Mouse (Mus musculus) testis, adult 2 months (tissue): ENCODE results near the gene Elp1. TPM values are rescaled to one million over a fixed set of nuclear protein-coding genes. Genes with fewer than 3 reads are reported as not detected.

Source experiments
- H3K27ac ChIP-seq: fragments of 200-500 bp; 2 replicates; pipeline ENCODE4 v1.5.1; 2012; ENCODE audit warnings: low read depth, low read length; ENCODE audit not compliant: control insufficient read depth, insufficient read depth
- H3K27me3 ChIP-seq: fragments of 200-500 bp; 2 replicates; pipeline ENCODE4 v1.6.1; 2012; ENCODE audit warnings: mild to moderate bottlenecking, low read length, moderate library complexity; ENCODE audit not compliant: control insufficient read depth, insufficient read depth
- H3K36me3 ChIP-seq: fragments of 200-500 bp; 2 replicates; pipeline ENCODE4 v1.6.1; 2012; ENCODE audit warnings: mild to moderate bottlenecking, low read length; ENCODE audit not compliant: control insufficient read depth, insufficient read depth
- H3K4me1 ChIP-seq: fragments of 200-500 bp; 2 replicates; pipeline ENCODE4 v1.6.1; 2012; ENCODE audit warnings: low read length; ENCODE audit not compliant: control insufficient read depth, insufficient read depth
- H3K4me3 ChIP-seq: fragments of 200-500 bp; 2 replicates; pipeline ENCODE4 v1.5.1; 2012; ENCODE audit warnings: low read depth, mild to moderate bottlenecking, low read length, moderate library complexity, mixed read lengths; ENCODE audit not compliant: control insufficient read depth
- CTCF ChIP-seq: fragments of 200-500 bp; IDR thresholded peaks from 2 replicates; pipeline ENCODE4 v1.5.1; 2012; ENCODE audit warnings: low read depth, mild to moderate bottlenecking, inconsistent platforms, low read length, moderate library complexity; ENCODE audit not compliant: control insufficient read depth, insufficient read depth, insufficient replicate concordance
- POLR2A ChIP-seq: fragments of 200-500 bp; IDR thresholded peaks from 2 replicates; pipeline ENCODE4 v1.6.1; 2012; ENCODE audit warnings: low read depth, mild to moderate bottlenecking, inconsistent platforms, low read length, moderate library complexity; ENCODE audit not compliant: control insufficient read depth
- polyA plus RNA-seq: library from polyadenylated mRNA; depleted of rRNA; stranded (reverse); fragments of >200 nt; gene quantifications from 2 replicates; pipeline ENCODE4 v1.2.3, GENCODE M21; 2012

Elp1 gene
- polyA plus RNA-seq, 1 experiment, result 7.7 TPM

DNA sequence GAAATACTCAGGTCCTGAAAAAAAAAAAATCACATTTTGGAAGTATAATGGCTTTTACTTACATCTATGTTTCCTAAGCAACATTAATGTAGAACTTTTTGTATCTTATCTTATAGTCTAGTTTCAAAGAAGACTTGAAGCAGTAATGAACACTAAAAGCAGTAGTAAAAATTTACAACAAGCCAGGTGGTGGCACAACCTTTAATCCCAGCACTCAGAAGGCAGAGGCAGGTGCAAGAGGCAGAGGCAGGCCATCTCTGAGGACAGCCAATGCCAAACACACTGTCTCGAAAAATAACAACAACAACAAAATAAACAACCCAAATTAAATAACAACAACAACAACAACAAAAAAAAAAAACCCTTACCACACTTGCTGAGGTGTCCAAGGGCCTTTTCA is 31.1 kb downstream of the Elp1 start:
- no peaks in the 10 kb centered on the region for H3K4me1 ChIP-seq
- H3K36me3 ChIP-seq, result peaks cover 3% of the 10 kb centered on the region
- H3K27ac ChIP-seq, result no peak overlapping the region
- TF ChIP-seq CTCF, result no peak
- TF ChIP-seq POLR2A, result no peak
- no peak overlapping the region for H3K4me3 ChIP-seq
- no peaks in the 10 kb centered on the region for H3K27me3 ChIP-seq

DNA sequence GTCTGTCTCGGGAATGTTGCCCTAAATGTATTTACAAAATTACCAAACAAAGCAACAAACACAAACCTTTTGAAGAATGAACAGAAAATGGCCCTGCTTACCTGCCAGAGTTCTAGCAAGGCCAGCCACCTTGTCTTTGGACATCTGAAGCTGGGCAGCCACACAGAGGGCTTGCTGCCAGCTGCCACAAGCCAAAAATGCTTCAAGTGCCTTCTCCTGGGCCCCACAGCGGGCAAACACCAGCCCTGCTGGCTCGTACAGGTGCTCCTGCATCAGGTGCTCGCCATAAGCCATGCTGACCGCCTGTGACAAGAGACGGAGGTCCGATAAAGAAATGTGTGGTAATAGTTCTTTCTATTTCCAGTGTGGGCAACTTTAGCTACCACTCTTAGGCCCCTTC is 33.2 kb downstream of the Elp1 start:
- TF ChIP-seq POLR2A (no peak), CTCF (no peak)
- Histone ChIP-seq H3K36me3 (peaks cover 3% of the 10 kb centered on the region; the same call in 1 of the 2 replicates), H3K4me1 (no peaks in the 10 kb centered on the region), H3K27ac (no peak overlapping the region), H3K27me3 (no peaks in the 10 kb centered on the region), H3K4me3 (no peak overlapping the region)

DNA sequence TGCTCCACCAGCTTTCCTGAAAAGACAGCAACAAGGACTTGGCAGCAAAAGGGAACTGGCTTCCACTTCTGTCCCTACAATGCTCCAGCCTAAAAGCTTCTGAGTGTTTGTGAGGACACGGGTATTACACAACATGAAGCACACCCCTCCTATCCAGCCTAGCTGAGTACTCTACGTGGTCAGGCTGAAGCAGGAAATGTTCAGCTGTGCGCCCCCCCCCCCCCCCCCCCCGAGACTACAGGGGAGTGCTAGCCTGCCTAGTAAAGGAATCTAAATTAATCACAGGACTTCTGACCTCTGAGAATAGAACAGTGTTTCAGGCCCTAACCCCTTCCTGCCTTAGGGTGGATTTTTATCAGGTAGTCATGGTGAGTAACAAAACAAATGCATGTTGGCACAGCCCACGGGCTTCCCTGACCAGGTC is 34.3 kb downstream of the Elp1 start:
- Histone ChIP-seq H3K27me3 (no peaks in the 10 kb centered on the region), H3K4me3 (no peak overlapping the region), H3K27ac (no peak overlapping the region), H3K36me3 (peaks cover 3% of the 10 kb centered on the region; the same call in 1 of the 2 replicates), H3K4me1 (no peaks in the 10 kb centered on the region)
- TF ChIP-seq CTCF, result no peak
- no peak for TF ChIP-seq POLR2A

DNA sequence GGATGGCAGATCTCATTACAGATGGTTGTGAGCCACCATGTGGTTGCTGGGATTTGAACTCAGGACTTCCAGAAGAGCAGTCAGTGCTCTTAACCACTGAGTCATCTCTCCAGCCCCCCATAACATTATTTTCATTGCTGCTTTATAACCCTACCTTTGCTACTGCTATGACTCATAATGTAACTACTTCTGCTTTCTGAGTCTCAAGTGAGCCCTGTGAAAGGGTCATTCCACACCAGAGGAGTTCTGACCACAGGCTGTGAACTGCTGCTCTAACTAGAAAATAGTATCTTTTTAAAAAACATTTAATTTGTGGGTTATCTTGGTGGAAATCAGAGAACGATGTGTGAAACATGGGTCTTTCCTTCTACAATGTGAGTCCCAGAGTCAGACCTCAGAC is 44.4 kb downstream of the Elp1 start:
- Histone ChIP-seq H3K4me3 (no peak overlapping the region), H3K27ac (no peak overlapping the region), H3K36me3 (peaks cover 3% of the 10 kb centered on the region; the same call in 1 of the 2 replicates), H3K27me3 (no peaks in the 10 kb centered on the region), H3K4me1 (no peaks in the 10 kb centered on the region)
- TF ChIP-seq POLR2A (no peak), CTCF (no peak)

DNA sequence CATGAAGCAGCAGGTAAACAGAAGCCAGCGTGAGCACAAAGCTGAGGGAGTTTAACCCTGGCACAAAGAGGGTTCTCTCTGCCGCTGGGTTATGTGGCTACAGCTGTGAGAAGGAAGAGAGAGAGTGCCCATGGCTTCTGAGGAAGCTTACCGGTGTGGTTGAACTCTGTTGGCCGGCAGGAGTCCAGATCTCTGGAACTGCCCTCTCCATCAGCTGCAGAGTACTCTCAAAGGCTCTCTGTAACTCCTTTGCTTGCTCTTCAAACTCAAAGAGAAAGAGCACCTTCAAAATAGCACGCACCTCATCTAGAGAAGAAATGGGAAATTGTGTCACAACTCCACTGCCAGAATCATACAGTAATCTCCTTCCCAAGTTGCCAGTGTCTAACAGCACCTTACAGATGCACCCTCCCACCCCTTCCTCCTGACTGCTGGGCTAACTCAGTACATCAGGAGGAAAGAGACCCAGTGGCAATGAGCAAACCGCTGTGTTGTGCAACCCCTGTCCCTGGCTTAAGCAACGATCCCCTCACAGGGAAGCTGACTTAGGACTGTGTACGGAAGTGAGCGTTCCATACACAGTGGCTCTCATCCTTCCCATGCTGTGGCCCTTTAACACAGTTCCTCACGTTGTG is 45.0 kb downstream of the Elp1 start:
- H3K27ac ChIP-seq, result no peak overlapping the region
- no peak overlapping the region for H3K4me3 ChIP-seq
- no peaks in the 10 kb centered on the region for H3K4me1 ChIP-seq
- TF ChIP-seq POLR2A, result no peak
- TF ChIP-seq CTCF, result no peak
- H3K36me3 ChIP-seq, result peaks cover 3% of the 10 kb centered on the region; the same call in 1 of the 2 replicates
- no peaks in the 10 kb centered on the region for H3K27me3 ChIP-seq

DNA sequence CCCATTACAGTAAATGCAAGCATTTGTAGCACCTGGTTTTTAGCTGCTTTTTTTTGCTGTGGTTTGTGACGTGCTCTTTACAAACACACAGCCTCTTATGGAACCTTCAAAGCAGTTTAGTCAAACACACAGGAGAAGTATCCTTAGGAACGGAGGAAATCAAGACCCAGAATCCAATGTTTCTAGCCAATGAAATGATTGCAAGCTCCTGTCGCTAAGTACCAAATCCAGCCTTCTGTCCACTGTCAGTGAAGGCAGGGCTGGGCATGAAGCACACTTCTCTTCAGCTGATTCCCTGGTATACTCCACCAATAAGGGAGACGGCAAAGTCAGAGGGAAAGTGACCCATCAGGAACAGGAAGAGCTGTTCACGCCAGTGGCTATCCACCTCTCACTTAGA is 46.1 kb downstream of the Elp1 start:
- Histone ChIP-seq H3K27ac (no peak overlapping the region), H3K4me1 (no peaks in the 10 kb centered on the region), H3K27me3 (no peaks in the 10 kb centered on the region), H3K36me3 (peaks cover 3% of the 10 kb centered on the region; the same call in 1 of the 2 replicates), H3K4me3 (no peak overlapping the region)
- TF ChIP-seq CTCF (no peak), POLR2A (no peak)

DNA sequence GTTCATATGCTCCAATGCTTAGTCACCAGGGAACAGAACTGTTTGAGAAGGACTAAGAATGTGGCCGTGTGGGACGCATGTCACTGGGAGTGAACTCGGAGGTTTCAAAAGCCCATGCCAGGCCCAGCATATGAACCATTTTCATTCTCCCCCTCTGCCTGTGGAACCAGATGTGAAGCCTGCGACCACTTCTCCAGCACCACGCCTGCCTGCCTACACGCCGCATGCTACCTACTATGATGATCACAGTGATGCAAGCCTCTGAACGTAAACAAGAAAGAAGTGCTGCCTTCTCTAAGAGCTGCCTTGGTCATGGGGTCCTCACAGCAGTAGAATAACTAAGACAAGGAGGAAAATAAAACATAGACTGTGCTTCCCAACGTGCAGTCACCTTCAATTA is 54.7 kb downstream of the Elp1 start:
- Histone ChIP-seq H3K4me1 (no peaks in the 10 kb centered on the region), H3K27me3 (no peaks in the 10 kb centered on the region), H3K27ac (no peak overlapping the region), H3K36me3 (no peaks in the 10 kb centered on the region; the same call in 1 of the 2 replicates), H3K4me3 (no peak overlapping the region)
- TF ChIP-seq CTCF (no peak), POLR2A (no peak)
